Mouse (Mus musculus) cerebellum, adult 2 months (tissue): ENCODE data around the gene Lsm7.
A peak's percentile ranks its signal among the peaks of the same experiment; 100 is the strongest.

Experiments
- CTCF ChIP-seq: fragments of 200-500 bp; IDR thresholded peaks from 2 replicates; pipeline ENCODE4 v1.5.1; 2011; ENCODE audit warnings: low read depth, mild to moderate bottlenecking, control low read depth, low read length, moderate library complexity, borderline replicate concordance; ENCODE audit not compliant: insufficient read depth
- POLR2A ChIP-seq: fragments of 200-500 bp; IDR thresholded peaks from 2 replicates; pipeline ENCODE4 v1.6.1; 2011; ENCODE audit warnings: low read length, control low read depth, borderline replicate concordance; ENCODE audit not compliant: insufficient read depth

DNA sequence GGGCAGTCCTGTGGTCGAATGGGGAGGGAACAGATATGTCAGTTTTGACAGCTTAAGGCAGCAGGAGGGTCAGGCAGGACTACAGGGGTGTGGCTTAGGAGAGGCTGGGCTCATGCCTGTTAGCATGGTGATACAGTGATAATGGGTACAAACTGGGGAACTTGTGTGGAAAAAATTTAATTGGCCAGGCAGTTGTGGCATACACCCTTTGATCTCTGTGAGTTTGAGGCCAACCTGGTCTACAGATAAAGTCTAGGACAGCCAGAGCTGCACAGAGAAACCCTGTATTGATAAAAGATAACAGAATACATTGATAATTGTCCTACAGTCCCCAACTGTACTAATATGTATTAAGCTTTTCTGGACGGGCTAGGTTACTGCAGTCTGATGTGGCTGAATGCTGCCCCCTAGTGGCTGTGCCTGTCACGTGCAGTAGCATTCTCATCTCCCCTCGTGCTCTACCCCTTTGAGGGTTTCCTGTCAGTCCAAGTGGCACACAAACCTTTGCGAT lies 25.2 kb upstream of the Lsm7 start:
- TF ChIP-seq CTCF (peak; percentile 94), POLR2A (no peak)
